Mouse (Mus musculus) embryonic facial prominence, embryonic 12.5 days (tissue): Measurements from ENCODE around the gene Prm1. TPM values are rescaled to one million over a fixed set of nuclear protein-coding genes. Genes with fewer than 3 reads are reported as not detected.

Experiments
- ATAC-seq: fragments of 200-750 bp; cut with Nextera tagmentation; 2 replicates; pipeline ENCODE4 v1.8.0; 2017; ENCODE audit not compliant: insufficient number of reproducible peaks, insufficient read depth, low FRiP score, low TSS enrichment
- H3K27ac ChIP-seq: fragments of 300-500 bp; sonication (generic); 2 replicates; pipeline ENCODE4 v1.5.1; 2016; ENCODE audit warnings: mild to moderate bottlenecking
- H3K27me3 ChIP-seq: fragments of 300-500 bp; sonication (generic); 2 replicates; pipeline ENCODE4 v1.6.1; 2016; ENCODE audit warnings: mild to moderate bottlenecking, moderate library complexity
- H3K36me3 ChIP-seq: fragments of 300-500 bp; sonication (generic); 2 replicates; pipeline ENCODE4 v1.6.1; 2016; ENCODE audit warnings: mild to moderate bottlenecking
- H3K4me1 ChIP-seq: fragments of 300-500 bp; sonication (generic); 2 replicates; pipeline ENCODE4 v1.6.1; 2016
- H3K4me2 ChIP-seq: fragments of 300-500 bp; sonication (generic); replicated peaks from 2 replicates; pipeline ENCODE4 v1.6.1; 2016; ENCODE audit warnings: mild to moderate bottlenecking, moderate library complexity
- H3K4me3 ChIP-seq: fragments of 300-500 bp; sonication (generic); 2 replicates; pipeline ENCODE4 v1.5.1; 2016; ENCODE audit warnings: mild to moderate bottlenecking
- H3K9ac ChIP-seq: fragments of 300-500 bp; sonication (generic); 2 replicates; pipeline ENCODE4 v1.6.1; 2016; ENCODE audit warnings: mild to moderate bottlenecking, moderate library complexity
- H3K9me3 ChIP-seq: fragments of 300-500 bp; sonication (generic); 2 replicates; pipeline ENCODE4 v1.6.1; 2016; ENCODE audit warnings: mild to moderate bottlenecking, moderate library complexity
- WGBS: fragments of 180-500 bp; shearing (Covaris S2); methylation state at CpG from one replicate; pipeline ENCODE4 v1.1.7; 2016; 5-methylcytosine and 5-hydroxymethylcytosine counted together
- polyA plus RNA-seq: library from polyadenylated mRNA; unstranded; fragments of >200 nt; fragmentation: Nextera tagmentation; extraction: Ambion mirVana; gene quantifications from 2 replicates; pipeline ENCODE4 v1.2.1, GENCODE M21; 2016

Prm1 gene
- polyA plus RNA-seq, 1 experiment from 2014 or later, result not detected

DNA sequence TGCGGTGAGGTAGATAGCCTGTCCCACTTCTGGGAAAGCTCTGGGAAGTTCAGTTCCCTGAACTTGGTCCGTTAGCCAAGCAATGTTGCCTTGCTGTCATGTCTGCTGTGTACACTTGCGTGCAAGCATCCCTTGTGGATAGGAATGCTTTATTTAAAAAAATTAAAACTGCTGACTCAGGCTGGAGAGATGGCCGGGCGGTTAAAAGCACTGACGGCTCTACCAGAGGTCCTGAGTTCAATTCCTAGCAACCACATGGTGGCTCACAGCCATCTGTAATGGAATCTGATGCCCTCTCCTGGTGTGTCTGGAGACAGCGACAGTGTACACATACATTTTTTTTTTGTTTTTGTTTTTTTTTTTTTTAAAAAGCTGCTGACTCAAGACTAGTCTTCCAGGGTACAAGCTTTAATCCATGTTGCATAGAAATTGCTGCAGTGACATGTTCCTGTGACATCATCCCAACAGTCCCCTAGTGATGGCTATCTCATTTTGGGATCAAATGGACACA, 18.0 kb downstream of the Prm1 start:
- Histone ChIP-seq H3K9ac (no peak overlapping the region), H3K27me3 (0 out of 2 replicates have a peak, but pooled peaks cover 4% of the 10 kb centered on the region), H3K4me1 (peaks cover 13% of the 10 kb centered on the region), H3K27ac (no peak overlapping the region), H3K36me3 (no peaks in the 10 kb centered on the region), H3K4me2 (no peak overlapping the region), H3K4me3 (no peak overlapping the region), H3K9me3 (no peaks in the 10 kb centered on the region)
- no peak for ATAC-seq
- 75% methylated on average over 7 of the region's 7 CpGs for WGBS

DNA sequence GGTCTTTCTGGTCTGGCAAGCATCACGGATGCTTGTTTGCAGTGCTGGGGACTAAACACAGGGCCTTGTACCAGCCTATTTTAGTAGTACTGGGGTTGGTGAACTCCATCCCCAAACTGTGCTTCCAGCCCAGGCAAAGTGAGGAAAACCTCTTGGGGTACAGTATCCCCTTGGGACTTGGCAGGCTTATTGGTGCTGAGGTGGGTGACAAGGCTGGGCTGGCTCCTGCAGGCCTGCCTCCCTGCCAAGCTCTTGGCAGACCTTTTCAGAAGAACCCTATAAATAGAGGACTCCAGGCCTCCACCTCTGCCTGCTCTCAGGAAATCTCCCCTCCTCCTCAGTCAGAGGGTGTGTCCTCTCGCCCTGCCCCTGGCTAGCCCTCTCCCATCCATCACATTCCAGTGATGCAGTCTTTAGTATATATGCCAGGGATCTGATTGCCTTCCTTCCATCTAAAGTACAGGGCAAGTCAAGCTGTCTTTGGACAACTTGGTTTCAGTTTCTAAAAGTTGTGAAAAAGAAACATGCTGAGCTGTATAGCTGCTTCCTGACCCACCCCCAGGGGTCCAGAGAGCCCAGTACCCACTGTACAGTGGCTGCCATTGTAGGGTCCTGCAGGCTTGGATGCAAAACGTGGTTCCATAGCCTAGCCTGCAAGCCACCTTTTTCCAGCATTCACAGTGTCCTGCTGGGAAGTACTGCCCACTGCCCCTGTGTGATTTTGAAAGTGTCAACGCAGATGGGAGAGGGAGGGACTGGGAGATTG, 18.7 kb downstream of the Prm1 start:
- H3K9me3 ChIP-seq, result no peaks in the 10 kb centered on the region
- WGBS, result 66% methylated on average over 4 of the region's 4 CpGs
- ATAC-seq, result no peak

GRCm38 (mm10) chr16:10786288-10786687, 19.4 kb downstream of the Prm1 start:
- WGBS, result 3% methylated on average over 9 of the region's 9 CpGs
- Histone ChIP-seq H3K9ac (peak overlapping the region; percentile 79), H3K4me1 (peaks cover 25% of the 10 kb centered on the region), H3K36me3 (no peaks in the 10 kb centered on the region), H3K4me2 (peak overlapping the region; percentile 98), H3K27me3 (no peaks in the 10 kb centered on the region), H3K9me3 (no peaks in the 10 kb centered on the region), H3K4me3 (peak overlapping the region; percentile 52), H3K27ac (peak overlapping the region; percentile 98)
- no peak for ATAC-seq

More for the DNA sequence above, 18.7 kb downstream of the Prm1 start:
- H3K9ac ChIP-seq, result no peak overlapping the region
- no peaks in the 10 kb centered on the region for H3K36me3 ChIP-seq
- peaks cover 19% of the 10 kb centered on the region for H3K4me1 ChIP-seq
- no peak overlapping the region for H3K4me2 ChIP-seq
- H3K27ac ChIP-seq, result no peak overlapping the region
- H3K4me3 ChIP-seq, result no peak overlapping the region
- H3K27me3 ChIP-seq, result 0 out of 2 replicates have a peak, but pooled peaks cover 4% of the 10 kb centered on the region

GRCm38 (mm10) chr16:10785371-10786231, 20.0 kb downstream of the Prm1 start, which contains the start of gene Socs1:
Gene Socs1, minus strand, starts transcription at chr16:10785536.
- H3K27ac ChIP-seq, result peak within 1 kb of the TSS; percentile 98
- peak within 1 kb of the TSS; percentile 98 for H3K4me2 ChIP-seq
- under 1% methylated on average over 59 of the region's 59 CpGs for WGBS
- H3K4me1 ChIP-seq, result peaks cover 30% of the 10 kb centered on the region
- ATAC-seq, result peak; percentile 85
- H3K9me3 ChIP-seq, result no peaks in the 10 kb centered on the region
- H3K9ac ChIP-seq, result peak within 1 kb of the TSS; percentile 79
- no peaks in the 10 kb centered on the region for H3K27me3 ChIP-seq
- H3K36me3 ChIP-seq, result no peaks in the 10 kb centered on the region
- H3K4me3 ChIP-seq, result peak within 1 kb of the TSS; percentile 52

- Histone ChIP-seq H3K27me3 (no peaks in the 10 kb centered on the region), H3K4me2 (peak overlapping the region; percentile 98), H3K4me1 (peaks cover 30% of the 10 kb centered on the region), H3K36me3 (no peaks in the 10 kb centered on the region), H3K27ac (peak overlapping the region; percentile 98), H3K9me3 (no peaks in the 10 kb centered on the region), H3K9ac (peak overlapping the region; percentile 79), H3K4me3 (peak overlapping the region; percentile 52)
- WGBS, result under 1% methylated on average over 54 of the region's 55 CpGs
- peak; percentile 86 for ATAC-seq
Measured at GRCm38 (mm10) chr16:10784793-10785370, 20.8 kb downstream of the Prm1 start.

- peaks cover 30% of the 10 kb centered on the region for H3K4me1 ChIP-seq
- no peak for ATAC-seq
- H3K9me3 ChIP-seq, result no peaks in the 10 kb centered on the region
- H3K4me3 ChIP-seq, result peak overlapping the region; percentile 52
- 3% methylated on average over 81 of the region's 81 CpGs for WGBS
- no peaks in the 10 kb centered on the region for H3K27me3 ChIP-seq
- H3K27ac ChIP-seq, result peak overlapping the region; percentile 98
- no peaks in the 10 kb centered on the region for H3K36me3 ChIP-seq
- H3K9ac ChIP-seq, result peak overlapping the region; percentile 79
- peak overlapping the region; percentile 98 for H3K4me2 ChIP-seq
Measured at GRCm38 (mm10) chr16:10783883-10784792, 21.5 kb downstream of the Prm1 start.

DNA sequence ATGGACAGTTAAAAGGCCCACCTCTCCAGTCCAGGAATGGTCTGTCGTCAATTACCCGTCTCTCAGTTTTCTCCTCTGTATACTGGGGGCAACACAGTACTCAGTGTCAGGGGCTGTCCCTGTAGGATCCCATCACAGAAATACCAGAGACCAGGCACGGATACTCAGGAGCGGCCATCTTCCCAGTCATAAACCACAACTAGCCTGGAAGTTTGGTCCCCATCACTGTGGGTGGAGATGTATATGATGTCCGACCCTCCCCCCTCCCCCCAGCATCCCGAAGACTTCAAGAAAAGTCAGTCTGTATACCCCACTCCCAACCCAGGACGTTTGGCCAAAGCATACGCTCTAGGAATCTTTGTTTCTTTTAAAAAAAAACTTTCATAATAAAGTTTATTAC, 22.2 kb downstream of the Prm1 start:
- Histone ChIP-seq H3K4me3 (peak overlapping the region; percentile 52), H3K9ac (peak overlapping the region; percentile 79; the same call in 1 of the 2 replicates), H3K27me3 (no peaks in the 10 kb centered on the region), H3K36me3 (no peaks in the 10 kb centered on the region), H3K4me1 (peaks cover 30% of the 10 kb centered on the region), H3K27ac (no peak overlapping the region), H3K9me3 (no peaks in the 10 kb centered on the region), H3K4me2 (peak overlapping the region; percentile 98)
- WGBS, result 52% methylated on average over 8 of the region's 8 CpGs
- ATAC-seq, result no peak

DNA sequence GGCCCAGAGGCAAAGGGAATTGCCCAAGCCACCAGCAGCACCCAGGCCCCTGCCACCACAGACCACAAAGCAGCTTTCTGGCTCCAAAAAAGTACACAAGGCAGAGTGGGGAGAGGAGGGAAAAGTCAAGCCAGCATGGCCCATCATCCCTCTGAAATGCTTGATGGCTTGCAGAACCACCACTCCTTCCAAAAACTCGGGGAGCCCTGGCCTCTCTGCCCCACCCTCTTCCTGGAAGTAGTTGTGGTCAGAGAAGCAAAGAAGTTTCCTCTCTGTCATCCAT, 22.5 kb downstream of the Prm1 start:
- no peaks in the 10 kb centered on the region for H3K9me3 ChIP-seq
- no peak for ATAC-seq
- H3K27ac ChIP-seq, result peak overlapping the region; percentile 78; the same call in 1 of the 2 replicates
- no peaks in the 10 kb centered on the region for H3K27me3 ChIP-seq
- peaks cover 30% of the 10 kb centered on the region for H3K4me1 ChIP-seq
- 35% methylated on average over 1 of the region's 1 CpGs for WGBS
- H3K9ac ChIP-seq, result 0 out of 2 replicates have a peak overlapping the region, but pooled peaks have one; percentile 28
- no peaks in the 10 kb centered on the region for H3K36me3 ChIP-seq
- H3K4me2 ChIP-seq, result peak overlapping the region; percentile 98
- H3K4me3 ChIP-seq, result peak overlapping the region; percentile 52

GRCm38 (mm10) chr16:10782377-10783151, 23.1 kb downstream of the Prm1 start:
- peak overlapping the region; percentile 78 for H3K27ac ChIP-seq
- ATAC-seq, result no peak
- 41% methylated on average over 6 of the region's 6 CpGs for WGBS
- H3K4me2 ChIP-seq, result peak overlapping the region; percentile 98
- H3K9me3 ChIP-seq, result no peaks in the 10 kb centered on the region
- H3K4me3 ChIP-seq, result peak overlapping the region; percentile 52; the same call in 1 of the 2 replicates
- 0 out of 2 replicates have a peak overlapping the region, but pooled peaks have one; percentile 28 for H3K9ac ChIP-seq
- H3K36me3 ChIP-seq, result no peaks in the 10 kb centered on the region
- H3K4me1 ChIP-seq, result peaks cover 30% of the 10 kb centered on the region
- H3K27me3 ChIP-seq, result no peaks in the 10 kb centered on the region

GRCm38 (mm10) chr16:10781862-10782371, 23.7 kb downstream of the Prm1 start:
- no peak for ATAC-seq
- H3K9ac ChIP-seq, result no peak overlapping the region
- 24% methylated on average over 9 of the region's 9 CpGs for WGBS
- H3K27ac ChIP-seq, result peak overlapping the region; percentile 78
- H3K4me3 ChIP-seq, result no peak overlapping the region
- H3K4me2 ChIP-seq, result peak overlapping the region; percentile 98
- H3K27me3 ChIP-seq, result no peaks in the 10 kb centered on the region
- no peaks in the 10 kb centered on the region for H3K9me3 ChIP-seq
- no peaks in the 10 kb centered on the region for H3K36me3 ChIP-seq
- peaks cover 30% of the 10 kb centered on the region for H3K4me1 ChIP-seq
